Mouse (Mus musculus) midbrain, embryonic 11.5 days (tissue): ENCODE results near the gene Rapgef2. TPM values are rescaled to one million over a fixed set of nuclear protein-coding genes. Genes with fewer than 3 reads are reported as not detected.

Experiments used
- ATAC-seq: fragments of 200-750 bp; cut with Nextera tagmentation; 2 replicates; pipeline ENCODE4 v1.8.0; 2017; ENCODE audit warnings: moderate TSS enrichment, moderate library complexity; ENCODE audit not compliant: low FRiP score
- DNase-seq: peaks from one replicate; pipeline ENCODE4 v3.0.0; 2015; ENCODE audit warnings: low spot score; ENCODE audit errors: missing footprints
- H3K27ac ChIP-seq: fragments of 300-500 bp; sonication (generic); 2 replicates; pipeline ENCODE4 v1.5.1; 2014; ENCODE audit warnings: low read depth, low read length
- H3K27me3 ChIP-seq: fragments of 300-500 bp; sonication (generic); 2 replicates; pipeline ENCODE4 v1.6.1; 2014; ENCODE audit warnings: mild to moderate bottlenecking, low read length, moderate library complexity, mixed read lengths; ENCODE audit not compliant: control insufficient read depth, insufficient read depth
- H3K36me3 ChIP-seq: fragments of 300-500 bp; sonication (generic); 2 replicates; pipeline ENCODE4 v1.6.1; 2014; ENCODE audit warnings: mild to moderate bottlenecking, low read length, moderate library complexity, mixed read lengths; ENCODE audit not compliant: control insufficient read depth, insufficient read depth
- H3K4me1 ChIP-seq: fragments of 300-500 bp; sonication (generic); 2 replicates; pipeline ENCODE4 v1.6.1; 2014; ENCODE audit warnings: low read length; ENCODE audit not compliant: control insufficient read depth, insufficient read depth
- H3K4me2 ChIP-seq: fragments of 300-500 bp; sonication (generic); 2 replicates; pipeline ENCODE4 v1.6.1; 2014; ENCODE audit warnings: mild to moderate bottlenecking, moderate library complexity
- H3K4me3 ChIP-seq: fragments of 300-500 bp; sonication (generic); 2 replicates; pipeline ENCODE4 v1.5.1; 2014; ENCODE audit warnings: low read depth, low read length
- H3K9ac ChIP-seq: fragments of 300-500 bp; sonication (generic); 2 replicates; pipeline ENCODE4 v1.6.1; 2014; ENCODE audit warnings: low read length
- H3K9me3 ChIP-seq: fragments of 300-500 bp; sonication (generic); 2 replicates; pipeline ENCODE4 v1.6.1; 2016; ENCODE audit warnings: low read length; ENCODE audit not compliant: control insufficient read depth
- WGBS: fragments of 180-500 bp; shearing (Covaris S2); extraction: QIAGEN DNeasy Blood & Tissue Kit; methylation state at CpG from one replicate; pipeline ENCODE4 v1.1.7; 2014; 5-methylcytosine and 5-hydroxymethylcytosine counted together
- polyA plus RNA-seq: library from polyadenylated mRNA; unstranded; fragments of >200 nt; fragmentation: Nextera tagmentation; extraction: Ambion mirVana; gene quantifications from 2 replicates; pipeline ENCODE4 v1.2.1, GENCODE M21; 2014

Gene Rapgef2
- polyA plus RNA-seq, 1 experiment from 2014 or later, result 6.2 TPM

GRCm38 (mm10) chr3:79244347-79244746 lies 42.0 kb downstream of the Rapgef2 start:
- no peak for ATAC-seq
- no peak overlapping the region for H3K4me3 ChIP-seq

DNA sequence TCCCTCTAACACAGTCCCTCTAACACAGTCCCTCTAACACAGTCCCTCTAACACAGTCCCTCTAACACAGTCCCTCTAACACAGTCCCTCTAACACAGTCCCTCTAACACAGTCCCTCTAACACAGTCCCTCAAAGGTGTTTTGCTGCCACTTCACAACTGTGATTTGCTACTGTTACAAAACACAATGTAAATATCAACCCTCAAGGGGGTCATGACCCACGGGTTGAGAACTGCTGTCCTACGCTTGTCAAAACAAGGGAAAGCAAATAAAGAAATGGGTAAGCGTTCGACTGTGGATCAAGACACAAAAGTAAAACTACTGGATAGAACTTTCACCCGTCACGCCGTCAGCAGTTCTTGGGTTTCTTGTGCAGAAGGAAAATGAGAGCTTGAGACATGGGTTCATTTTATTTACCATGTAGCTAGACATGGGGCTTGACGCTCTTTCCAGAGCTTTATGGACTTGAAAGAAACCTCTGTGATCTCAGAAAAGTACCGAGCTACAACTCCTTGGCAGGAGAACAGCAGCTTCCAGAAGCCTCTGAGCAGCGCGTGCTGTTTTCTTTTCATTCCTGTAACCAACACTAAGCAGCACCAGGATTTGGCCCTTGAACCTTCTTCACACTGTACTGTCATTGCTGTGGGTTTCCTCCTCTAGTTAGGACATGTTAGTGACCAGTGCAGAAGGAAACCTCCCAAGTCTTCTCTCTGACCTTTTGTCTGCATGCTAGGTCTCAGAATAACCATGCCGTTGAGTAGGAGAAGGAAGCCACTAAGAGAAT lies 43.2 kb downstream of the Rapgef2 start:
- H3K9me3 ChIP-seq, result no peaks in the 10 kb centered on the region
- 76% methylated on average over 12 of the region's 12 CpGs for WGBS
- ATAC-seq, result no peak

More at GRCm38 (mm10) chr3:79244347-79244746, 42.0 kb downstream of the Rapgef2 start:
- Histone ChIP-seq H3K36me3 (no peaks in the 10 kb centered on the region), H3K4me2 (no peak overlapping the region), H3K9ac (no peak overlapping the region), H3K27me3 (no peaks in the 10 kb centered on the region), H3K27ac (no peak overlapping the region), H3K4me1 (peaks cover 5% of the 10 kb centered on the region; the same call in 1 of the 2 replicates), H3K9me3 (no peaks in the 10 kb centered on the region)
- 90% methylated on average over 9 of the region's 9 CpGs for WGBS
- no peak for DNase-seq

DNA sequence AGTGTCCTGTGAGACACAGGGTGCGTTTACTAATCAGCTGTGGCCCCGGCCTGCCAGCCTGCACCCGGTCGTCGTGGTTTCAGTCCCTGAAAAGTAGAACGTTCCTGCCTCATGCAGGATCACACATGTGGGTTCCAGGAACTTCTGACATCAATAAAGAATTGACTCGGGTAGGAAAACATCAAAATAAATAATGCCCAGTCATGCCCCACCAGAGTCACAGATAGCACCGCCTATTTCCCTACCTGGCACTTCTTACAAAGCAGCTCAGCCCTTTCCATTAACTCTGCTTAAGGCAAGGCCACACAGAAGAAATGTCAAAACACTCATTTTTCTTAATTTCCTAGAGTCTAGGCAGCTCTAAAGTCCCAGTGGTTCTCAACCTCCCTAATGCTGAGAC lies 44.0 kb downstream of the Rapgef2 start:
- peaks cover 5% of the 10 kb centered on the region; the same call in 1 of the 2 replicates for H3K4me1 ChIP-seq
- no peak overlapping the region for H3K4me3 ChIP-seq
- DNase-seq, result no peak
- H3K27ac ChIP-seq, result no peak overlapping the region
- no peak for ATAC-seq
- H3K4me2 ChIP-seq, result no peak overlapping the region
- H3K36me3 ChIP-seq, result no peaks in the 10 kb centered on the region
- H3K9me3 ChIP-seq, result no peaks in the 10 kb centered on the region
- H3K27me3 ChIP-seq, result no peaks in the 10 kb centered on the region
- 80% methylated on average over 8 of the region's 8 CpGs for WGBS
- H3K9ac ChIP-seq, result no peak overlapping the region

More for the DNA sequence above, 43.2 kb downstream of the Rapgef2 start:
- DNase-seq, result no peak
- peaks cover 5% of the 10 kb centered on the region; the same call in 1 of the 2 replicates for H3K4me1 ChIP-seq
- H3K27ac ChIP-seq, result no peak overlapping the region
- H3K4me2 ChIP-seq, result no peak overlapping the region
- no peaks in the 10 kb centered on the region for H3K36me3 ChIP-seq
- H3K27me3 ChIP-seq, result no peaks in the 10 kb centered on the region
- H3K9ac ChIP-seq, result no peak overlapping the region
- no peak overlapping the region for H3K4me3 ChIP-seq

GRCm38 (mm10) chr3:79239066-79239462 lies 47.3 kb downstream of the Rapgef2 start:
- Histone ChIP-seq H3K9me3 (no peaks in the 10 kb centered on the region), H3K4me2 (no peak overlapping the region), H3K27me3 (no peaks in the 10 kb centered on the region), H3K9ac (no peak overlapping the region), H3K4me1 (no peaks in the 10 kb centered on the region), H3K4me3 (no peak overlapping the region), H3K27ac (no peak overlapping the region), H3K36me3 (no peaks in the 10 kb centered on the region)
- DNase-seq, result no peak
- ATAC-seq, result no peak
- 85% methylated on average over 6 of the region's 6 CpGs for WGBS

GRCm38 (mm10) chr3:79238456-79239065 lies 47.8 kb downstream of the Rapgef2 start:
- no peak for ATAC-seq
- DNase-seq, result no peak
- Histone ChIP-seq H3K9me3 (no peaks in the 10 kb centered on the region), H3K27ac (no peak overlapping the region), H3K36me3 (no peaks in the 10 kb centered on the region), H3K4me2 (no peak overlapping the region), H3K4me1 (no peaks in the 10 kb centered on the region), H3K4me3 (no peak overlapping the region), H3K27me3 (no peaks in the 10 kb centered on the region), H3K9ac (no peak overlapping the region)
- WGBS, result 80% methylated on average over 4 of the region's 4 CpGs

DNA sequence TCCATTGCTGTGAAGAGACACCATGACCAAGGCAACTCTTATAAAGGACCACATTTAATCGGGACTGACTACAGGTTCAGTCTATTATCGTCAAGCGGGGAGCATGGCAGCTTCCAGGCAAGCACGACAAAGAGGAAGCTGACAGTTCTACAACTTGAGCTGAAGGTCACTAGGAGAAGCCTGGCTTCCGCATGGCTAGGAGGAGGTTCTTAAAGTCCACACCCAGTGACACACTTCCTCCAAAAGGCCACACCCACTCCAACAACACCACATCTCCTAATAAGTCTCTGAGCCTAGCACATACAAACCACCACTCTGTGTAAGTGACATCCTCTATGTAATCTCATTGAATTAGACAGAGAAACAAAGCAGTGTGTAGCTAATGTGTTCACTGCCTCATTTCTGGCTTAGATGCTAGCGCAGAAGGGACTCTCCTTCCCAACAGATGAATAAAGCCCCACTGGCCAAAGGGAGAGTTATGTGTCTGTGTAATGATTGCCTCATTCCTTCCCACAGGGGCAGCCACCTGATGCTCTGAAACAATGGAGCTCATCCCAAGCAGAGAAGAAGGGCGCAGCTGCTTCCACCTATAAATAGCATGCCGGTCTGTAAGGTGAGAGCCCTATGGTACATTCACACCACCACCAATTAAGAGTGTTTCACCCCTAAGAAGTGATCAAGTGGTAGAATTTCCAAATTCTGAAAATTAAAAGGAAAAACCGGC lies 48.5 kb downstream of the Rapgef2 start:
- Histone ChIP-seq H3K9ac (no peak overlapping the region), H3K4me3 (no peak overlapping the region), H3K9me3 (no peaks in the 10 kb centered on the region), H3K27me3 (no peaks in the 10 kb centered on the region), H3K27ac (no peak overlapping the region), H3K36me3 (no peaks in the 10 kb centered on the region), H3K4me2 (no peak overlapping the region), H3K4me1 (no peaks in the 10 kb centered on the region)
- 87% methylated on average over 9 of the region's 9 CpGs for WGBS
- DNase-seq (no peak), ATAC-seq (no peak)

GRCm38 (mm10) chr3:79234485-79234884 lies 51.8 kb downstream of the Rapgef2 start:
- Histone ChIP-seq H3K27ac (no peak overlapping the region), H3K36me3 (no peaks in the 10 kb centered on the region), H3K9me3 (no peaks in the 10 kb centered on the region), H3K9ac (no peak overlapping the region), H3K4me3 (no peak overlapping the region), H3K4me2 (no peak overlapping the region), H3K4me1 (no peaks in the 10 kb centered on the region), H3K27me3 (no peaks in the 10 kb centered on the region)
- 84% methylated on average over 3 of the region's 3 CpGs for WGBS
- ATAC-seq (no peak), DNase-seq (no peak)

DNA sequence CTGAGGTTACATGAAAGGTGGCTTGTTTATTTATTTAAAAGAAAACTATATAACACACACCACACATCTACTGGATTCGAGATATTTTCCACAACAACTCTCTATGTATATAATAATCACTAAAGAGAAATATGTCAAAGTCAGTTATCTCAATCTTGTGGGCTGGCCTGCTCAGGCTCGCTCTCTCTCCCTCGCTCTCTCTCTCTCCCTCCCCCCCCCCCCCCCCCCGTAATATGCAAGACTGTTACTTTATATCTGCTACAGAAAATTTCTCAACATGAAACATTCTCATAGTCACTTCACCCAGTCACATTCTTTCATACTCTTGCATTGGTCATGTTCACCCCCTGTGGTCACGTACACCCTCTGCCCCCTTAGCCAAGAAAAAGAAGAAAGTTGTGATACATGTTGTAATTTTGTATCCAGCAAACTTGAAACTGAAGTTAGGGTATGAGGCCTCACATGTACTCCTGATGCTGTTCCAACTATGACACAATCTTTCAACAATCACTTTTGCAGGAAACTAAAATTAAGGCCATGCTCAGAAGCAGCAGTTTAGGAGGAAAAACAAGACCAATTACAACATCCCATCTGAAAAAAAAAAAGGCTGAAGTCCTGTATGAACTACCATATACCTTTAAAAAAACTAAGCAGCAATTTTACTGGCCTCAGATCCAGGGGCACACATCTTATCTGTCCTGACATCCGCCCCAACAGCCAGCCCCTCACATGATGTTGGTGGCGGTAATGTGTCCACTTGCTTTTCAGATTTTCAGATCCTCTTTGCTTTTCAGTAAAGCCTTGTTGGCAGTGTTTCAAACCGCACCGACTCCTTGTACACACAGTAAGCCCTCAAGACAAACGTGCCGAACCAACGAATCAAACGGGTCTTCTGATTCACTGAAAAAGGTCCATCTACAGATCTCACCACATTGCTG lies 52.6 kb downstream of the Rapgef2 start:
- H3K4me2 ChIP-seq, result no peak overlapping the region
- H3K4me3 ChIP-seq, result no peak overlapping the region
- DNase-seq (no peak), ATAC-seq (no peak)
- H3K9ac ChIP-seq, result no peak overlapping the region
- 86% methylated on average over 13 of the region's 13 CpGs for WGBS
- H3K27ac ChIP-seq, result no peak overlapping the region
- H3K27me3 ChIP-seq, result no peaks in the 10 kb centered on the region
- no peaks in the 10 kb centered on the region for H3K4me1 ChIP-seq
- H3K9me3 ChIP-seq, result no peaks in the 10 kb centered on the region
- no peaks in the 10 kb centered on the region for H3K36me3 ChIP-seq
